Mouse (Mus musculus) B cell, adult (primary cell): Measurements from ENCODE around the gene Trmt61a. TPM values are rescaled to one million over a fixed set of nuclear protein-coding genes. Genes with fewer than 3 reads are reported as not detected.

Experiments used
- total RNA-seq: library from RNA; stranded (reverse); gene quantifications from 4 replicates; pipeline ENCODE4 v1.2.4, GENCODE M21; 2023; ENCODE audit not compliant: inconsistent age

Gene Trmt61a
- total RNA-seq: 14.8 to 18.2 TPM (median 15.2 TPM) in 4 replicates

GRCm38 (mm10) chr12:111677882-111678669 lies at the start of gene Trmt61a:
TSS of gene Trmt61a (plus strand) at chr12:111678105.

DNA sequence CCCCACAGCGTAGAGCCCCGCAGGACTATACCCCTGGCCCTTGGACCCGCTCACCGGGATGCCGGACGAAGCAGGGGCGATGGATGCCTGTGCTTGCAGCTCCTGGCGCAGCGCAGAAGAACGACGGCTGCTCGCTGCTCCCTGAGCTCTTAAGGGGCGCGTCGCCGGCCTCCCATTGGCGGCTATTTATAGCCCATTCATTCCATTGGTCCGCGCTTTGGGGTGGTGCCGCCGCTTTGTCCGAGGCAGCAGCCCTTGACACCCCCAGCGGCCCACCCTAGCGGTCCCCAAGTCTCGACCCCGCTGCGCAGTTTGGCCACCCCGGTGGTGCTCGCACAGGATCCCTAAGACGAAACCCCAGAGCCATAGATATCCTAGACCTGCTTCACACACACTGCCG lies 5.7 kb upstream of the Trmt61a start, which contains the start of gene Ckb:
TSS of gene Ckb (minus strand) at position 163 of the 400 bp plus-strand sequence.

DNA sequence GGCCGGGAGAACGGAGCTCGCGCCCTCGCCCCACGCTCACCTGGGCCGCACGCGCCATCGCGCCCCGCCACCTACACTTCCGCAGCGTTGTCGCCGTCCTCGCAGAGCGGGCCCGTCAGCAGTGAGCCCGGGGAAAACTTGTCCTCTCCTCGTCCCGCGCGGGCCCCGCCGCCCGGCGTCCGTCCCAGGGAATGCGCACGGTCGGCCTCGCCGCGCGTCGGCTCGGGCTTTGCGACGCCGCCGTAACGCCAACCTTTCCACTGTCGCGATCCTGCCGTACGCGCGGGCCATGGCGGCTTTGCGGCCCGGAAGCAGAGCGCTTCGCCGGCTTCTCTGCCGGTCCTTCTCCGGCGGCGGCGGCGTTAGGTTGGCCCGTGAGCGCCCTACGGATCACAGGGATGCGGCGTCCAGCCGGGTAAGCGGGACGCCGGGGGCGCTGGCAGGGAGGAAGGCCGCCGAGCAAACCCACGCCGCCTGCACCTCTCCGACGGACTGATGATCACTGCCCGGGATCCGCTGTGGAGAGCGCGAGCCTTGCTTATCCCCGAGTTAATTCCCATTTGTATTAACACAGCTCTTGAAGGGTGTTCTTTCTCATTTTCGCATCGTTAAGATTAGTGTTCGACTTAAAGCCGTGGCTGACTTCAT lies 35.2 kb downstream of the Trmt61a start, which contains the start of the genes Bag5 and Apopt1:
TSS of gene Bag5 (minus strand) at position 254 of the 648 bp plus-strand sequence.
TSS of gene Apopt1 (plus strand) at position 258 of the 648 bp plus-strand sequence.

Other genes starting within 250 kb of the Trmt61a start
- gene Tnfaip2, start 235.6 kb upstream of the Trmt61a start, total RNA-seq: 1.9 to 6.4 TPM (median 4.6 TPM) in 4 replicates
- gene Gm266, start 192.3 kb upstream of the Trmt61a start, total RNA-seq: not detected in 4 replicates
- 1,143 to 1,183 TPM (median 1,153 TPM) in 4 replicates for gene Eif5, start 140.1 kb upstream of the Trmt61a start, total RNA-seq
- 78.0 to 91.5 TPM (median 82.6 TPM) in 4 replicates for gene Mark3, start 103.6 kb upstream of the Trmt61a start, total RNA-seq
- 1.2 to 2.4 TPM (median 1.6 TPM) in 4 replicates for gene Ckb, start 5.8 kb upstream of the Trmt61a start, total RNA-seq
- 21.4 to 29.7 TPM (median 22.3 TPM) in 4 replicates for gene Bag5, start 35.2 kb downstream of the Trmt61a start, total RNA-seq
- 22.4 to 28.0 TPM (median 25.9 TPM) in 4 replicates for gene Apopt1, start 35.2 kb downstream of the Trmt61a start, total RNA-seq
- 61.8 to 71.7 TPM (median 69.0 TPM) in 4 replicates for gene Klc1, start 80.7 kb downstream of the Trmt61a start, total RNA-seq
- gene Xrcc3, start 135.8 kb downstream of the Trmt61a start, total RNA-seq: 1.2 to 3.9 TPM (median 2.6 TPM) in 4 replicates
- 1.6 to 3.4 TPM (median 2.1 TPM) in 4 replicates for gene Zfyve21, start 136.1 kb downstream of the Trmt61a start, total RNA-seq
- gene Ppp1r13b, start 230.0 kb downstream of the Trmt61a start, total RNA-seq: 41.6 to 52.2 TPM (median 44.6 TPM) in 4 replicates